Mouse (Mus musculus) cerebellum, adult 2 months (tissue): ENCODE data around the gene Tsks.

Experiments
- CTCF ChIP-seq: fragments of 200-500 bp; IDR thresholded peaks from 2 replicates; pipeline ENCODE4 v1.5.1; 2011; ENCODE audit warnings: low read depth, mild to moderate bottlenecking, control low read depth, low read length, moderate library complexity, borderline replicate concordance; ENCODE audit not compliant: insufficient read depth
- POLR2A ChIP-seq: fragments of 200-500 bp; IDR thresholded peaks from 2 replicates; pipeline ENCODE4 v1.6.1; 2011; ENCODE audit warnings: low read length, control low read depth, borderline replicate concordance; ENCODE audit not compliant: insufficient read depth

GRCm38 (mm10) chr7:44983944-44984832 lies 41.2 kb downstream of the Tsks start:
- no peak for TF ChIP-seq POLR2A
- TF ChIP-seq CTCF, result no peak
